Mouse (Mus musculus) midbrain, embryonic 12.5 days (tissue): ENCODE results near the gene Cd63. TPM values are rescaled to one million over a fixed set of nuclear protein-coding genes. Genes with fewer than 3 reads are reported as not detected.

ENCODE experiments used
- ATAC-seq: fragments of 200-750 bp; cut with Nextera tagmentation; 2 replicates; pipeline ENCODE4 v1.8.0; 2017; ENCODE audit warnings: low read depth, moderate TSS enrichment, moderate library complexity; ENCODE audit not compliant: low FRiP score
- H3K27ac ChIP-seq: fragments of 300-500 bp; sonication (generic); replicated peaks from 2 replicates; pipeline ENCODE4 v1.5.1; 2016; ENCODE audit warnings: mild to moderate bottlenecking
- H3K27me3 ChIP-seq: fragments of 300-500 bp; sonication (generic); 2 replicates; pipeline ENCODE4 v1.6.1; 2016; ENCODE audit warnings: mild to moderate bottlenecking
- H3K36me3 ChIP-seq: fragments of 300-500 bp; sonication (generic); 2 replicates; pipeline ENCODE4 v1.6.1; 2016
- H3K4me1 ChIP-seq: fragments of 300-500 bp; sonication (generic); 2 replicates; pipeline ENCODE4 v1.6.1; 2016
- H3K4me2 ChIP-seq: fragments of 300-500 bp; sonication (generic); replicated peaks from 2 replicates; pipeline ENCODE4 v1.6.1; 2016; ENCODE audit warnings: mild to moderate bottlenecking, moderate library complexity
- H3K4me3 ChIP-seq: fragments of 300-500 bp; sonication (generic); 2 replicates; pipeline ENCODE4 v1.5.1; 2016; ENCODE audit warnings: mild to moderate bottlenecking
- H3K9ac ChIP-seq: fragments of 300-500 bp; sonication (generic); replicated peaks from 2 replicates; pipeline ENCODE4 v1.6.1; 2016; ENCODE audit warnings: mild to moderate bottlenecking, moderate library complexity
- H3K9me3 ChIP-seq: fragments of 300-500 bp; sonication (generic); 2 replicates; pipeline ENCODE4 v1.6.1; 2016; ENCODE audit warnings: mild to moderate bottlenecking
- WGBS: fragments of 180-500 bp; shearing (Covaris S2); methylation state at CpG from one replicate; pipeline ENCODE4 v1.1.7; 2016; 5-methylcytosine and 5-hydroxymethylcytosine counted together
- polyA plus RNA-seq: library from polyadenylated mRNA; unstranded; fragments of >200 nt; fragmentation: Nextera tagmentation; extraction: Ambion mirVana; gene quantifications from 2 replicates; pipeline ENCODE4 v1.2.1, GENCODE M21; 2016

Cd63 gene
- polyA plus RNA-seq, 1 experiment from 2014 or later, result 190 TPM

DNA sequence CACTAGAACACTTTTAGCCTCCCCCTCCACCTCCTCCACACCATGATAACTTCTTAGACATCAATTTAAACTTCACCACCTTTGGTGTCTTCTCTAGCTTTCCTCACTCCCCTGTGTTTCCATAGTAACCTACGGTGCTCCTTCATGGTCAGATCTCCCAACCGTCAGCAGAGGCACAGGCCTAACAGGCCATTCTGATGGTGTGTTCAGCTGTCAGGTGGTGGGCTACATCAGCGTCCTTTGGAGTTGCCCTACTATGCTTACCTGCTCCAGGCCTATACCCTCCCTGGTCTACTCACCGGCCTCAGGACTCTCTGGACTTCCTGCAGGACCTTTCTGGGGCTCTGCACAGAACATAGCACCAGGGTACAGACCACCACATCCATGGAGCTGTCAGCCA is 59.4 kb downstream of the Cd63 start:
- no peak for ATAC-seq
- no peak overlapping the region for H3K9ac ChIP-seq
- H3K27me3 ChIP-seq, result no peaks in the 10 kb centered on the region
- 87% methylated on average over 4 of the region's 4 CpGs for WGBS
- H3K4me1 ChIP-seq, result no peaks in the 10 kb centered on the region
- no peaks in the 10 kb centered on the region for H3K9me3 ChIP-seq
- no peak overlapping the region for H3K4me2 ChIP-seq
- no peak overlapping the region for H3K27ac ChIP-seq
- no peaks in the 10 kb centered on the region for H3K36me3 ChIP-seq
- H3K4me3 ChIP-seq, result no peak overlapping the region

DNA sequence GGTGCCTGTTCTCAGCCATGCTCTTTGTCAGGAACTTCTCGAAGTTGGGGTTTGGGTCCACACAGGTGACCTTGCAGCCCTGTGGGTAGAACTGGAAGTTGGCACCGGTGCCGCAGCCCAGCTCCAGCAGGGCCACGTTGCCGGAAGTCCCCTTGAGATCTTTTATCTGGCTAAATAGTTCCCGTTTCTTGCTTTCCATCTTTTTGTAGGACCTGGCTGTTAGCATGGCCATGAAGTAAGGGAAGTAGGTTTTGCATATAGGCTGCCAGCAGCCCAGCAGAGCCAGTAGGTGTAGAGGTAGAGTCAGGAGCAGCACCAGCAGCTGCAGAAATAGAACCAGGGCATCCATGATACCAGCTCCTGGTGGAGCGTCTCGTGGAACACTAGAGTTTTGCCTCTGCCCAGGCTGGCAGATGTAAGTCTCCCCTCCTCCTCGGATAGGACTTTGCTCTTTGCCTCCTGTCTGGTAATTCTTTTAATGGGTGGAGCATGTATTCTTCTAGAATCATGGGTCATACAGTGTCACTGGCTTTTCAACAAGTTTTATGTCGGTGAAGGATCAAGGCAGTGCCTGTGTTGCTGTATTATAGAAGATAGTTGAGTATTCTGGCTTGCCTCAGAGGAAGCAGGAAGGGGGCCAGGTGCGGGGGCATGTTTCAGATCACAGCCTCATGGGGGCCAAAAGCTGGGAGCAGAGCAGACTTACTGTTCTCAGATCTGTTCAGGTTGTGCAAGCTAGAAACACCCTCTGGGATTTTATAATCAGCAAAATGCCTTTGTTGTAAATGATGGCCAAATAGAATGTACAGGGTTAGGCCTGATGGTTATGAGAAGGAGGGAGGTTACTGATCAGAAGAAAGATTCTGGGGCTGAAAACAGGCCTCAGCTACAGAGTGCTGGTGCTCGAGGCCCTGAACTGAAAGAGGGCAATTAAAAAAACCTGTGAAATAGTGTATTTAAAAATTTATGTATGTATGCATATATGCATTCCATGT is 60.1 kb downstream of the Cd63 start, which contains the start of gene Mettl7b:
Gene Mettl7b (minus strand): TSS at position 399 of the 995 bp plus-strand sequence.
- Histone ChIP-seq H3K36me3 (no peaks in the 10 kb centered on the region), H3K27me3 (no peaks in the 10 kb centered on the region), H3K4me3 (no peak within 1 kb of the TSS), H3K9ac (no peak within 1 kb of the TSS), H3K4me1 (no peaks in the 10 kb centered on the region), H3K27ac (no peak within 1 kb of the TSS), H3K4me2 (no peak within 1 kb of the TSS), H3K9me3 (no peaks in the 10 kb centered on the region)
- ATAC-seq, result no peak
- WGBS, result 85% methylated on average over 12 of the region's 12 CpGs

Other genes with a start within 250 kb of the Cd63 start
- gene Suox, start 226.9 kb upstream of the Cd63 start, polyA plus RNA-seq, result 12.5 and 13.6 TPM in 2 replicates
- gene Rab5b, start 204.7 kb upstream of the Cd63 start, polyA plus RNA-seq, result 96.5 and 102 TPM in 2 replicates
- 0.90 and 1.1 TPM in 2 replicates for gene Pmel, start 196.8 kb upstream of the Cd63 start, polyA plus RNA-seq
- 76.4 and 85.5 TPM in 2 replicates for gene Cdk2, start 196.0 kb upstream of the Cd63 start, polyA plus RNA-seq
- 3.9 and 4.8 TPM in 2 replicates for gene Dgka, start 156.1 kb upstream of the Cd63 start, polyA plus RNA-seq
- 50.5 and 54.6 TPM in 2 replicates for gene Pym1, start 153.1 kb upstream of the Cd63 start, polyA plus RNA-seq
- 0.61 and 0.97 TPM in 2 replicates for gene Mmp19, start 110.1 kb upstream of the Cd63 start, polyA plus RNA-seq
- gene Dnajc14, start 96.9 kb upstream of the Cd63 start, polyA plus RNA-seq, result 57.9 and 59.8 TPM in 2 replicates
- 21.4 and 24.0 TPM in 2 replicates for gene Tmem198b, start 96.6 kb upstream of the Cd63 start, polyA plus RNA-seq
- 217 and 219 TPM in 2 replicates for gene Sarnp, start 83.7 kb upstream of the Cd63 start, polyA plus RNA-seq
- gene Ormdl2, start 79.3 kb upstream of the Cd63 start, polyA plus RNA-seq, result 38.5 and 41.7 TPM in 2 replicates
- 10.8 and 12.0 TPM in 2 replicates for gene Gdf11, start 9.3 kb upstream of the Cd63 start, polyA plus RNA-seq
- 16.2 and 16.6 TPM in 2 replicates for gene Rdh5, start 21.9 kb downstream of the Cd63 start, polyA plus RNA-seq
- 235 and 249 TPM in 2 replicates for gene Bloc1s1, start 23.0 kb downstream of the Cd63 start, polyA plus RNA-seq
- 2.1 TPM in 2 replicates for gene Itga7, start 32.8 kb downstream of the Cd63 start, polyA plus RNA-seq
- gene Mettl7b, start 60.0 kb downstream of the Cd63 start, polyA plus RNA-seq, result not detected in 2 replicates
- not detected in 2 replicates for gene Olfr9, start 88.4 kb downstream of the Cd63 start, polyA plus RNA-seq
- not detected in 2 replicates for gene Olfr763, start 109.8 kb downstream of the Cd63 start, polyA plus RNA-seq
- gene Olfr764-ps1, start 138.9 kb downstream of the Cd63 start, polyA plus RNA-seq, result not detected in 2 replicates
- not detected in 2 replicates for gene Olfr765, start 149.0 kb downstream of the Cd63 start, polyA plus RNA-seq
- not detected in 2 replicates for gene Olfr766-ps1, start 168.0 kb downstream of the Cd63 start, polyA plus RNA-seq
- gene Olfr767, start 181.9 kb downstream of the Cd63 start, polyA plus RNA-seq, result not detected in 2 replicates
- not detected in 2 replicates for gene Olfr768, start 198.4 kb downstream of the Cd63 start, polyA plus RNA-seq
- not detected in 2 replicates for gene Olfr769, start 216.9 kb downstream of the Cd63 start, polyA plus RNA-seq
- gene Olfr770, start 238.0 kb downstream of the Cd63 start, polyA plus RNA-seq, result not detected in 2 replicates